In genomic region chr19:11349698-11350481, GRCm38 (mm10) we compare ENCODE assay signal across 8 mouse cellular contexts. TPM values are rescaled to one million over a fixed set of nuclear protein-coding genes. Genes with fewer than 3 reads are reported as not detected.
DNase-seq lines count a peak whose midpoint lies in the region; ATAC-seq and TF ChIP-seq lines count a peak whose summit lies in the region.

No protein-coding gene starts in this region.

- H3K4me1 ChIP-seq in hindbrain, postnatal 0 days (ENCODE audit: insufficient read depth, low read length), result no peaks in the 10 kb centered on the region
- H3K4me1 ChIP-seq in hindbrain, embryonic 12.5 days, result no peaks in the 10 kb centered on the region
- H3K4me1 ChIP-seq in embryonic facial prominence, embryonic 14.5 days (ENCODE audit: control insufficient read depth, insufficient read depth, low read length), result no peaks in the 10 kb centered on the region
- no peaks in the 10 kb centered on the region for H3K4me1 ChIP-seq in forebrain, embryonic 16.5 days (replicated peaks; ENCODE audit: control insufficient read depth, insufficient read depth, low read length)

- H3K9ac ChIP-seq in hindbrain, postnatal 0 days (replicated peaks; ENCODE audit: low read length), result no peak overlapping the region
- H3K9ac ChIP-seq in hindbrain, embryonic 12.5 days, result no peak overlapping the region
- H3K9ac ChIP-seq in embryonic facial prominence, embryonic 14.5 days (ENCODE audit: low read depth, low read length), result no peak overlapping the region
- H3K9ac ChIP-seq in forebrain, embryonic 16.5 days (replicated peaks; ENCODE audit: low read depth, low read length), result no peak overlapping the region

- H3K4me2 ChIP-seq in hindbrain, postnatal 0 days (ENCODE audit: low read depth, low read length), result no peak overlapping the region
- no peak overlapping the region for H3K4me2 ChIP-seq in hindbrain, embryonic 12.5 days (replicated peaks)
- no peak overlapping the region for H3K4me2 ChIP-seq in embryonic facial prominence, embryonic 14.5 days (ENCODE audit: low read depth, low read length)
- no peak overlapping the region for H3K4me2 ChIP-seq in forebrain, embryonic 16.5 days (ENCODE audit: low read length)

- no peak overlapping the region for H3K27ac ChIP-seq in hindbrain, postnatal 0 days
- H3K27ac ChIP-seq in hindbrain, embryonic 12.5 days, result no peak overlapping the region
- no peak overlapping the region for H3K27ac ChIP-seq in embryonic facial prominence, embryonic 14.5 days (replicated peaks; ENCODE audit: low read depth, low read length)
- H3K27ac ChIP-seq in forebrain, embryonic 16.5 days (ENCODE audit: low read length), result no peak overlapping the region

- ATAC-seq in hindbrain, postnatal 0 days, result no peak
- ATAC-seq in hindbrain, embryonic 12.5 days (ENCODE audit: low FRiP score), result no peak
- ATAC-seq in embryonic facial prominence, embryonic 14.5 days (ENCODE audit: low read depth), result no peak
- ATAC-seq in forebrain, embryonic 16.5 days, result no peak
- ATAC-seq in erythroid progenitor cell, adult 5-6 weeks (replicated peaks; ENCODE audit: low FRiP score, poor library complexity, severe bottlenecking), result no peak

- DNase-seq in hindbrain, postnatal 0 days (ENCODE audit: low spot score), result peak; percentile 31
- peak; percentile 67 for DNase-seq in ES-CJ7 (ENCODE audit: low read depth, low spot score)
- DNase-seq in embryonic facial prominence, embryonic 14.5 days (ENCODE audit: low spot score), result peak; percentile 35
- peak; percentile 28 to 55 for DNase-seq in kidney, postnatal 4 days
- DNase-seq in testis, postnatal 14 days (ENCODE audit: low spot score), result peak; percentile 6

- no peaks in the 10 kb centered on the region for H3K9me3 ChIP-seq in hindbrain, postnatal 0 days (ENCODE audit: low read length)
- no peaks in the 10 kb centered on the region for H3K9me3 ChIP-seq in hindbrain, embryonic 12.5 days (replicated peaks)
- H3K9me3 ChIP-seq in embryonic facial prominence, embryonic 14.5 days (ENCODE audit: control insufficient read depth, low read length), result no peaks in the 10 kb centered on the region
- H3K9me3 ChIP-seq in forebrain, embryonic 16.5 days (ENCODE audit: control insufficient read depth, low read length), result no peaks in the 10 kb centered on the region

- 56% methylated on average over 7 of the region's 7 CpGs for WGBS in hindbrain, postnatal 0 days
- WGBS in hindbrain, embryonic 12.5 days, result 60% methylated on average over 7 of the region's 7 CpGs
- 52% methylated on average over 7 of the region's 7 CpGs for WGBS in embryonic facial prominence, embryonic 14.5 days
- 59% methylated on average over 7 of the region's 7 CpGs for WGBS in forebrain, embryonic 16.5 days

- H3K27me3 ChIP-seq in hindbrain, postnatal 0 days (ENCODE audit: insufficient read depth, low read length), result no peaks in the 10 kb centered on the region
- no peaks in the 10 kb centered on the region for H3K27me3 ChIP-seq in hindbrain, embryonic 12.5 days
- H3K27me3 ChIP-seq in embryonic facial prominence, embryonic 14.5 days (replicated peaks; ENCODE audit: control insufficient read depth, insufficient read depth, low read length), result no peaks in the 10 kb centered on the region
- H3K27me3 ChIP-seq in forebrain, embryonic 16.5 days (replicated peaks; ENCODE audit: control insufficient read depth, insufficient read depth, low read length), result no peaks in the 10 kb centered on the region

- no peaks in the 10 kb centered on the region for H3K36me3 ChIP-seq in hindbrain, postnatal 0 days (ENCODE audit: insufficient read depth, low read length)
- H3K36me3 ChIP-seq in hindbrain, embryonic 12.5 days, result no peaks in the 10 kb centered on the region
- no peaks in the 10 kb centered on the region for H3K36me3 ChIP-seq in embryonic facial prominence, embryonic 14.5 days (ENCODE audit: control insufficient read depth, insufficient read depth, low read length)
- H3K36me3 ChIP-seq in forebrain, embryonic 16.5 days (ENCODE audit: control insufficient read depth, insufficient read depth), result no peaks in the 10 kb centered on the region

- peak; percentile 37 for TF ChIP-seq CTCF in hindbrain, postnatal 0 days (IDR thresholded peaks at IDR 0.05; ENCODE audit: low read depth)

- H3K4me3 ChIP-seq in hindbrain, postnatal 0 days (ENCODE audit: low read length), result no peak overlapping the region
- H3K4me3 ChIP-seq in hindbrain, embryonic 12.5 days, result no peak overlapping the region
- H3K4me3 ChIP-seq in embryonic facial prominence, embryonic 14.5 days (ENCODE audit: low read depth, low read length), result no peak overlapping the region
- no peak overlapping the region for H3K4me3 ChIP-seq in forebrain, embryonic 16.5 days (replicated peaks; ENCODE audit: low read length)

RNA-seq across cellular contexts. Expression of gene Ms4a7, which starts 13.9 kb away (rescaled TPM):
- total RNA-seq in hindbrain, postnatal 0 days (2014; rRNA removed), result 0.10 and 0.22 TPM in 2 replicates
- 2.3 and 3.9 TPM in 2 replicates for polyA plus RNA-seq in hindbrain, postnatal 0 days (2015; fragmentation: Nextera tagmentation; extraction: Ambion mirVana)
- 2.6 and 3.7 TPM in 2 replicates for polyA plus RNA-seq in hindbrain, embryonic 12.5 days (2016; fragmentation: Nextera tagmentation; extraction: Ambion mirVana)
- 11.1 and 11.4 TPM in 2 replicates for polyA plus RNA-seq in embryonic facial prominence, embryonic 14.5 days (2014; fragmentation: Nextera tagmentation; extraction: Ambion mirVana)
- 2.0 and 2.1 TPM in 2 replicates for polyA plus RNA-seq in forebrain, embryonic 16.5 days (2015; fragmentation: Nextera tagmentation; extraction: Ambion mirVana)
- 3.6 and 8.8 TPM in 2 replicates for total RNA-seq in erythroid progenitor cell, adult 5-6 weeks (2015; ENCODE audit: low replicate concordance)
- 8.3 TPM in 1 of 2 replicates, not detected in the other for total RNA-seq in erythroid progenitor cell, adult 5-6 weeks (2017; ENCODE audit: low replicate concordance)

RNA-seq across cellular contexts. Expression of gene Ms4a4a, which starts 25.4 kb away (rescaled TPM):
- total RNA-seq in hindbrain, postnatal 0 days (2014; rRNA removed), result 1.5 and 2.3 TPM in 2 replicates
- polyA plus RNA-seq in hindbrain, postnatal 0 days (2015; fragmentation: Nextera tagmentation; extraction: Ambion mirVana), result 2.1 and 2.6 TPM in 2 replicates
- polyA plus RNA-seq in hindbrain, embryonic 12.5 days (2016; fragmentation: Nextera tagmentation; extraction: Ambion mirVana), result 3.5 and 4.0 TPM in 2 replicates
- polyA plus RNA-seq in embryonic facial prominence, embryonic 14.5 days (2014; fragmentation: Nextera tagmentation; extraction: Ambion mirVana), result 5.2 and 7.1 TPM in 2 replicates
- polyA plus RNA-seq in forebrain, embryonic 16.5 days (2015; fragmentation: Nextera tagmentation; extraction: Ambion mirVana), result 1.3 and 1.8 TPM in 2 replicates
- total RNA-seq in erythroid progenitor cell, adult 5-6 weeks (2015; ENCODE audit: low replicate concordance), result not detected in 2 replicates
- not detected in 2 replicates for total RNA-seq in erythroid progenitor cell, adult 5-6 weeks (2017; ENCODE audit: low replicate concordance)

RNA-seq across cellular contexts. Expression of gene Ms4a14, which starts 35.6 kb away (rescaled TPM):
- total RNA-seq in hindbrain, postnatal 0 days (2014; rRNA removed), result not detected in 2 replicates
- not detected in 2 replicates for polyA plus RNA-seq in hindbrain, postnatal 0 days (2015; fragmentation: Nextera tagmentation; extraction: Ambion mirVana)
- polyA plus RNA-seq in hindbrain, embryonic 12.5 days (2016; fragmentation: Nextera tagmentation; extraction: Ambion mirVana), result not detected in 2 replicates
- polyA plus RNA-seq in embryonic facial prominence, embryonic 14.5 days (2014; fragmentation: Nextera tagmentation; extraction: Ambion mirVana), result 0.08 and 0.37 TPM in 2 replicates
- polyA plus RNA-seq in forebrain, embryonic 16.5 days (2015; fragmentation: Nextera tagmentation; extraction: Ambion mirVana), result not detected in 2 replicates
- total RNA-seq in erythroid progenitor cell, adult 5-6 weeks (2015; ENCODE audit: low replicate concordance), result 3.6 TPM in 1 of 2 replicates, not detected in the other
- total RNA-seq in erythroid progenitor cell, adult 5-6 weeks (2017; ENCODE audit: low replicate concordance), result under 0.01 TPM in 1 of 2 replicates, not detected in the other

RNA-seq across cellular contexts. Expression of gene Ms4a4c, which starts 54.7 kb away (rescaled TPM):
- total RNA-seq in hindbrain, postnatal 0 days (2014; rRNA removed), result not detected in 2 replicates
- 0.20 and 0.23 TPM in 2 replicates for polyA plus RNA-seq in hindbrain, postnatal 0 days (2015; fragmentation: Nextera tagmentation; extraction: Ambion mirVana)
- polyA plus RNA-seq in hindbrain, embryonic 12.5 days (2016; fragmentation: Nextera tagmentation; extraction: Ambion mirVana), result 0.26 TPM in 1 of 2 replicates, not detected in the other
- 0.62 and 1.3 TPM in 2 replicates for polyA plus RNA-seq in embryonic facial prominence, embryonic 14.5 days (2014; fragmentation: Nextera tagmentation; extraction: Ambion mirVana)
- polyA plus RNA-seq in forebrain, embryonic 16.5 days (2015; fragmentation: Nextera tagmentation; extraction: Ambion mirVana), result not detected in 2 replicates
- 17.3 and 39.4 TPM in 2 replicates for total RNA-seq in erythroid progenitor cell, adult 5-6 weeks (2015; ENCODE audit: low replicate concordance)
- 1.5 and 4.2 TPM in 2 replicates for total RNA-seq in erythroid progenitor cell, adult 5-6 weeks (2017; ENCODE audit: low replicate concordance)

Comparison
In these comparisons a context has a peak if more than half of its experiments do, and no peak if none do; other contexts are left out.
1. DNase-seq: peak in every context shown above with its lines; median percentile 67 in ES-CJ7; 42 in kidney, postnatal 4 days; 35 in embryonic facial prominence, embryonic 14.5 days; 31 in hindbrain, postnatal 0 days; 6 in testis, postnatal 14 days.